Mouse (Mus musculus): Measurements from ENCODE around the gene Smug1. TPM values are rescaled to one million over a fixed set of nuclear protein-coding genes. Genes with fewer than 3 reads are reported as not detected.

The Smug1 gene
- 3.4 and 3.8 TPM in 2 replicates for polyA plus RNA-seq (2012; rRNA removed)

GRCm38 (mm10) chr15:103167042-103167615, at the start of gene Smug1:
Smug1 (minus strand) TSS chr15:103167092.
- peaks cover 3% of the 10 kb centered on the region for H3K27me3 ChIP-seq (ENCODE audit: control insufficient read depth, insufficient read depth, low read length)
- no peak within 1 kb of the TSS for H3K27ac ChIP-seq (ENCODE audit: control insufficient read depth, insufficient read depth, low read depth, low read length)
- H3K36me3 ChIP-seq (ENCODE audit: control insufficient read depth, insufficient read depth, low read length) = no peaks in the 10 kb centered on the region
- no peak within 1 kb of the TSS for H3K4me3 ChIP-seq (ENCODE audit: control insufficient read depth, low read depth, low read length)
- TF ChIP-seq POLR2A (IDR thresholded peaks at IDR 0.05; ENCODE audit: control insufficient read depth, low read depth, low read length) (no peak), CTCF (IDR thresholded peaks at IDR 0.05; ENCODE audit: control insufficient read depth, insufficient read depth, insufficient replicate concordance, low read depth, low read length) (no peak)
- peaks cover 34% of the 10 kb centered on the region for H3K4me1 ChIP-seq (ENCODE audit: control insufficient read depth, insufficient read depth, low read length)

GRCm38 (mm10) chr15:103216052-103216451, 49.2 kb upstream of the Smug1 start:
- Histone ChIP-seq H3K36me3 (ENCODE audit: control insufficient read depth, insufficient read depth, low read length) (no peaks in the 10 kb centered on the region), H3K4me1 (ENCODE audit: control insufficient read depth, insufficient read depth, low read length) (peaks cover 12% of the 10 kb centered on the region), H3K27ac (ENCODE audit: control insufficient read depth, insufficient read depth, low read depth, low read length) (peak overlapping the region; percentile 17; the same call in 1 of the 2 replicates), H3K4me3 (ENCODE audit: control insufficient read depth, low read depth, low read length) (no peak overlapping the region), H3K27me3 (ENCODE audit: control insufficient read depth, insufficient read depth, low read length) (no peaks in the 10 kb centered on the region)
- no peak for TF ChIP-seq POLR2A (IDR thresholded peaks at IDR 0.05; ENCODE audit: control insufficient read depth, low read depth, low read length)
- TF ChIP-seq CTCF (IDR thresholded peaks at IDR 0.05; ENCODE audit: control insufficient read depth, insufficient read depth, insufficient replicate concordance, low read depth, low read length) = no peak

- H3K36me3 ChIP-seq (ENCODE audit: control insufficient read depth, insufficient read depth, low read length) = no peaks in the 10 kb centered on the region
- H3K4me1 ChIP-seq (ENCODE audit: control insufficient read depth, insufficient read depth, low read length) = peaks cover 12% of the 10 kb centered on the region
- TF ChIP-seq CTCF (IDR thresholded peaks at IDR 0.05; ENCODE audit: control insufficient read depth, insufficient read depth, insufficient replicate concordance, low read depth, low read length) (no peak), POLR2A (IDR thresholded peaks at IDR 0.05; ENCODE audit: control insufficient read depth, low read depth, low read length) (no peak)
- peak overlapping the region; percentile 72 for H3K4me3 ChIP-seq (ENCODE audit: control insufficient read depth, low read depth, low read length)
- peak overlapping the region; percentile 83 for H3K27ac ChIP-seq (ENCODE audit: control insufficient read depth, insufficient read depth, low read depth, low read length)
- H3K27me3 ChIP-seq (ENCODE audit: control insufficient read depth, insufficient read depth, low read length) = no peaks in the 10 kb centered on the region
Observed at GRCm38 (mm10) chr15:103214971-103215907, 48.3 kb upstream of the Smug1 start.

- Histone ChIP-seq H3K36me3 (ENCODE audit: control insufficient read depth, insufficient read depth, low read length) (peaks cover 2% of the 10 kb centered on the region; the same call in 1 of the 2 replicates), H3K27me3 (ENCODE audit: control insufficient read depth, insufficient read depth, low read length) (no peaks in the 10 kb centered on the region), H3K4me1 (ENCODE audit: control insufficient read depth, insufficient read depth, low read length) (peaks cover 12% of the 10 kb centered on the region), H3K4me3 (ENCODE audit: control insufficient read depth, low read depth, low read length) (no peak overlapping the region), H3K27ac (ENCODE audit: control insufficient read depth, insufficient read depth, low read depth, low read length) (peak overlapping the region; percentile 13; the same call in 1 of the 2 replicates)
- no peak for TF ChIP-seq CTCF (IDR thresholded peaks at IDR 0.05; ENCODE audit: control insufficient read depth, insufficient read depth, insufficient replicate concordance, low read depth, low read length)
- no peak for TF ChIP-seq POLR2A (IDR thresholded peaks at IDR 0.05; ENCODE audit: control insufficient read depth, low read depth, low read length)
Observed at GRCm38 (mm10) chr15:103214149-103214548, 47.3 kb upstream of the Smug1 start.

GRCm38 (mm10) chr15:103205156-103205555, 38.3 kb upstream of the Smug1 start:
- H3K27ac ChIP-seq (ENCODE audit: control insufficient read depth, insufficient read depth, low read depth, low read length) = no peak overlapping the region
- H3K36me3 ChIP-seq (ENCODE audit: control insufficient read depth, insufficient read depth, low read length) = peaks cover 2% of the 10 kb centered on the region; the same call in 1 of the 2 replicates
- no peaks in the 10 kb centered on the region for H3K27me3 ChIP-seq (ENCODE audit: control insufficient read depth, insufficient read depth, low read length)
- no peaks in the 10 kb centered on the region for H3K4me1 ChIP-seq (ENCODE audit: control insufficient read depth, insufficient read depth, low read length)
- no peak for TF ChIP-seq CTCF (IDR thresholded peaks at IDR 0.05; ENCODE audit: control insufficient read depth, insufficient read depth, insufficient replicate concordance, low read depth, low read length)
- TF ChIP-seq POLR2A (IDR thresholded peaks at IDR 0.05; ENCODE audit: control insufficient read depth, low read depth, low read length) = no peak
- no peak overlapping the region for H3K4me3 ChIP-seq (ENCODE audit: control insufficient read depth, low read depth, low read length)

- H3K27me3 ChIP-seq (ENCODE audit: control insufficient read depth, insufficient read depth, low read length) = no peaks in the 10 kb centered on the region
- H3K36me3 ChIP-seq (ENCODE audit: control insufficient read depth, insufficient read depth, low read length) = no peaks in the 10 kb centered on the region
- no peak overlapping the region for H3K4me3 ChIP-seq (ENCODE audit: control insufficient read depth, low read depth, low read length)
- H3K4me1 ChIP-seq (ENCODE audit: control insufficient read depth, insufficient read depth, low read length) = no peaks in the 10 kb centered on the region
- 0 out of 2 replicates have a peak overlapping the region, but pooled peaks have one; percentile 17 for H3K27ac ChIP-seq (ENCODE audit: control insufficient read depth, insufficient read depth, low read depth, low read length)
- no peak for TF ChIP-seq POLR2A (IDR thresholded peaks at IDR 0.05; ENCODE audit: control insufficient read depth, low read depth, low read length)
- no peak for TF ChIP-seq CTCF (IDR thresholded peaks at IDR 0.05; ENCODE audit: control insufficient read depth, insufficient read depth, insufficient replicate concordance, low read depth, low read length)
Observed at GRCm38 (mm10) chr15:103202088-103202793, 35.3 kb upstream of the Smug1 start.

Measured in testis, adult 2 months (tissue).